Mouse (Mus musculus) lung, adult 2 months (tissue): ENCODE results near the gene Xpo6.

Experiments used
- CTCF ChIP-seq: fragments of 200-500 bp; IDR thresholded peaks from 2 replicates; pipeline ENCODE4 v1.5.1; 2011; ENCODE audit warnings: mild to moderate bottlenecking, low read length, control low read depth; ENCODE audit not compliant: insufficient read depth
- POLR2A ChIP-seq: fragments of 200-500 bp; IDR thresholded peaks from 2 replicates; pipeline ENCODE4 v1.6.1; 2011; ENCODE audit warnings: low read depth, mild to moderate bottlenecking, control low read depth, low read length, borderline replicate concordance; ENCODE audit errors: extremely low read depth

GRCm38 (mm10) chr7:126154731-126155130 lies 45.6 kb downstream of the Xpo6 start:
- TF ChIP-seq POLR2A, result no peak
- TF ChIP-seq CTCF, result no peak
